Mouse (Mus musculus) megakaryocyte, embryonic 14.5 days (primary cell): ENCODE data around the gene Fam20c.

Source experiments
- FLI1 ChIP-seq: IDR thresholded peaks from 2 replicates; pipeline ENCODE4 v1.6.1; 2012; ENCODE audit warnings: low read length, inconsistent platforms, mixed read lengths
- GATA1 ChIP-seq: IDR thresholded peaks from 3 replicates; pipeline ENCODE4 v1.6.1; 2012; ENCODE audit warnings: mixed read lengths, low read length, inconsistent platforms, borderline replicate concordance

DNA sequence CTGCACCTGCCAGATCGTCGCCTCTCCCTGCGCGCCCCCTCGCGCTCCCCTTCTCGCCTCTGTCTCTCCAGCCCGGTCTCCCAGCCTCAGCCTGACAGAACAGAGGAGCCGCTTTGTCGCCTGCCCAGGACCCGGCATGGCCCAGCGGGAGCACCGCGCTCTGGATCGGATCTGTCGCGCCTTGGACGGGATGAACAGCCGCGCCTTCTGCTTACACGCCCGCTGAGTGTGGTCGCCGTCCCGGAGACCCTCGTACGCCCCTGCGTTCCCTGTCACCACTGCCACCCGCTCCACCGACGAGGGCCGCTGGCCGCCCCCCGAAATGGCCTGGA is 773 bp downstream of the Fam20c start:
- TF ChIP-seq GATA1 (no peak), FLI1 (no peak)
